Mouse (Mus musculus) C2C12 (cell line): ENCODE results near the gene Pfkfb4. TPM values are rescaled to one million over a fixed set of nuclear protein-coding genes. Genes with fewer than 3 reads are reported as not detected.
A peak's percentile ranks its signal among the peaks of the same experiment; 100 is the strongest.

ENCODE experiments used
- H3K27me3 ChIP-seq: one replicate; pipeline ENCODE4 v1.6.1; 2011; ENCODE audit not compliant: control insufficient read depth, insufficient read depth, insufficient read length
- H3K36me3 ChIP-seq: one replicate; pipeline ENCODE4 v1.6.1; 2011; ENCODE audit not compliant: control insufficient read depth, insufficient read depth
- H3K4me3 ChIP-seq: one replicate; pipeline ENCODE4 v1.5.1; 2011; ENCODE audit warnings: mild to moderate bottlenecking, control low read depth; ENCODE audit not compliant: poor library complexity, insufficient read depth, severe bottlenecking
- H3K79me2 ChIP-seq: one replicate; pipeline ENCODE4 v1.6.1; 2011; ENCODE audit not compliant: control insufficient read depth, insufficient read depth
- H3K79me3 ChIP-seq: one replicate; pipeline ENCODE4 v1.6.1; 2011; ENCODE audit warnings: low read depth, control low read depth
- H3ac ChIP-seq: one replicate; pipeline ENCODE3; 2011; ENCODE audit warnings: low read depth; ENCODE audit not compliant: control insufficient read depth, insufficient read length
- CEBPB ChIP-seq: IDR thresholded peaks from one replicate; pipeline ENCODE4 v1.6.1; 2011; ENCODE audit warnings: low read depth, mild to moderate bottlenecking, control low read depth, moderate library complexity
- CTCF ChIP-seq: IDR thresholded peaks from one replicate; pipeline ENCODE4 v1.5.1; 2011; ENCODE audit not compliant: control insufficient read depth, insufficient read depth, insufficient read length
- FOSL1 ChIP-seq: IDR thresholded peaks from one replicate; pipeline ENCODE4 v1.8.0; 2011; ENCODE audit warnings: mild to moderate bottlenecking, low read length; ENCODE audit not compliant: poor library complexity, insufficient read depth, severe bottlenecking
- MAX ChIP-seq: IDR thresholded peaks from one replicate; pipeline ENCODE4 v1.6.1; 2011; ENCODE audit warnings: mild to moderate bottlenecking, control low read depth
- MYOD1 ChIP-seq: IDR thresholded peaks from one replicate; pipeline ENCODE4 v1.6.1; 2011; ENCODE audit warnings: low read depth; ENCODE audit not compliant: control insufficient read depth, insufficient read length
- MYOG ChIP-seq: IDR thresholded peaks from one replicate; pipeline ENCODE4 v1.6.1; 2011; ENCODE audit not compliant: control insufficient read depth, insufficient read length; ENCODE audit errors: extremely low read depth
- USF1 ChIP-seq: IDR thresholded peaks from one replicate; pipeline ENCODE4 v1.6.1; 2011; ENCODE audit warnings: low read depth, mild to moderate bottlenecking, control low read depth, moderate library complexity
- long read RNA-seq, 2 experiments: library from polyadenylated mRNA; unstranded; transcript quantifications; one replicate each; pipeline ENCODE4 v2.0.0; 2019 to 2020
- polyA plus RNA-seq: library from polyadenylated mRNA; unstranded; fragments of >200 nt; fragmentation: generic; extraction: Trizol; gene quantifications from one replicate; pipeline ENCODE4 v1.2.1, GENCODE M21; 2012; ENCODE audit warnings: missing spikeins

Gene Pfkfb4
- polyA plus RNA-seq, result 6.7 TPM
- long read RNA-seq, experiment 1, partial matches to known transcripts, result 2 of 10 reads
- long read RNA-seq, experiment 1, other reads (novel, unspliced or antisense), result 4 of 10 reads
- long read RNA-seq, experiment 2, transcript Pfkfb4-203 (14 exons, 3,488 nt), result major isoform, 113 of 173 reads
- long read RNA-seq, experiment 2, partial matches to known transcripts, result 8 of 173 reads
- long read RNA-seq, experiment 2, other reads (novel, unspliced or antisense), result 48 of 173 reads

GRCm38 (mm10) chr9:108991428-108992084 lies at the start of gene Pfkfb4:
Gene Pfkfb4, plus strand, starts transcription at chr9:108991778.
- Histone ChIP-seq H3ac (peak within 1 kb of the TSS; percentile 33), H3K79me2 (peaks cover 34% of the 10 kb centered on the region), H3K79me3 (peaks cover 4% of the 10 kb centered on the region), H3K36me3 (peaks cover 10% of the 10 kb centered on the region), H3K4me3 (peak within 1 kb of the TSS; percentile 41), H3K27me3 (no peaks in the 10 kb centered on the region)
- no peak for TF ChIP-seq MYOD1
- no peak for TF ChIP-seq MYOG
- no peak for TF ChIP-seq CTCF
- no peak for TF ChIP-seq MAX
- no peak for TF ChIP-seq CEBPB
- TF ChIP-seq USF1, result no peak
- TF ChIP-seq FOSL1, result no peak

GRCm38 (mm10) chr9:108945111-108945510 lies 46.5 kb upstream of the Pfkfb4 start:
- Histone ChIP-seq H3K4me3 (no peak overlapping the region), H3K79me3 (peaks cover 10% of the 10 kb centered on the region), H3K79me2 (peaks cover 29% of the 10 kb centered on the region), H3ac (no peak overlapping the region), H3K27me3 (no peaks in the 10 kb centered on the region), H3K36me3 (peaks cover 88% of the 10 kb centered on the region)
- TF ChIP-seq CTCF (no peak), MAX (no peak), CEBPB (no peak), USF1 (no peak), FOSL1 (no peak), MYOD1 (no peak), MYOG (no peak)

GRCm38 (mm10) chr9:108945608-108946007 lies 46.0 kb upstream of the Pfkfb4 start:
- Histone ChIP-seq H3K27me3 (no peaks in the 10 kb centered on the region), H3K79me3 (peaks cover 6% of the 10 kb centered on the region), H3K4me3 (no peak overlapping the region), H3K36me3 (peaks cover 85% of the 10 kb centered on the region), H3K79me2 (peaks cover 24% of the 10 kb centered on the region), H3ac (no peak overlapping the region)
- TF ChIP-seq FOSL1, result no peak

- Histone ChIP-seq H3K79me3 (peaks cover 3% of the 10 kb centered on the region), H3K36me3 (peaks cover 58% of the 10 kb centered on the region), H3K4me3 (no peak overlapping the region), H3ac (no peak overlapping the region), H3K79me2 (peaks cover 9% of the 10 kb centered on the region), H3K27me3 (no peaks in the 10 kb centered on the region)
- TF ChIP-seq MAX (no peak), CEBPB (no peak), FOSL1 (no peak), USF1 (no peak), MYOD1 (no peak), CTCF (no peak)
These were observed 42.2 kb upstream of the Pfkfb4 start for GRCm38 (mm10) chr9:108949231-108949966.

- Histone ChIP-seq H3K36me3 (peaks cover 51% of the 10 kb centered on the region), H3K79me3 (peaks cover 3% of the 10 kb centered on the region), H3ac (no peak overlapping the region), H3K4me3 (no peak overlapping the region), H3K27me3 (no peaks in the 10 kb centered on the region), H3K79me2 (peaks cover 15% of the 10 kb centered on the region)
- TF ChIP-seq FOSL1 (no peak), MYOD1 (no peak), USF1 (no peak), MYOG (no peak), CTCF (no peak), CEBPB (no peak), MAX (no peak)
These were observed 41.4 kb upstream of the Pfkfb4 start for GRCm38 (mm10) chr9:108949967-108950728.
